Mouse (Mus musculus) lung, adult 2 months (tissue): ENCODE results near the gene Gm17535.
"Not testable (repeated sequence)": the region's sequence is repeated elsewhere in the genome, so short reads cannot be mapped to it uniquely, and the experiment has no call there.

Experiments used
- CTCF ChIP-seq: fragments of 200-500 bp; IDR thresholded peaks from 2 replicates; pipeline ENCODE4 v1.5.1; 2011; ENCODE audit warnings: mild to moderate bottlenecking, low read length, control low read depth; ENCODE audit not compliant: insufficient read depth
- POLR2A ChIP-seq: fragments of 200-500 bp; IDR thresholded peaks from 2 replicates; pipeline ENCODE4 v1.6.1; 2011; ENCODE audit warnings: low read depth, mild to moderate bottlenecking, control low read depth, low read length, borderline replicate concordance; ENCODE audit errors: extremely low read depth

DNA sequence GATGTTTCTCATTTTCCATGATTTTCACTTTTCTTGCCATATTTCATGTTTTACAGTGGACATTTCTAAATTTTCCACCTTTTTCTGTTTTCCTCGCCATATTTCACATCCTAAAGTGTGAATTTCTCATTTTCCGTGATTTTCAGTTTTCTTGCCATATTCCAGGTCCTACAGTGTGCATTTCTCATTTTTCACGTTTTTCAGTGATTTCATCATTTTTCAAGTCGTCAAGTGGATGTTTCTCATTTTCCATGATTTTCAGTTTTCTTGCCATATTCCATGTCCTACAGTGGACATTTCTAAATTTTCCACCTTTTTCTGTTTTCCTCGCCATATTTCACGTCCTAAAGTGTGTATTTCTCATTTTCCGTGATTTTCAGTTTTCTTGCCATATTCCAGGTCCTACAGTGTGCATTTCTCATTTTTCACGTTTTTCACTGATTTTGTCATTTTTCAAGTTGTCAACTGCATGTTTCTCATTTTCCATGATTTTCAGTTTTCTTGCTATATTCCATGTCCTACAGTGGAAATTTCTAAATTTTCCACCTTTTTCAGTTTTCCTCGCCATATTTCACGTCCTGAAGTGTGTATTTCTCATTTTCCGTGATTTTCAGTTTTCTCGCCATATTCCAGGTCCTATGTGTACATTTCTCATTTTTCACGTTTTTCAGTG, 11.0 kb upstream of the Gm17535 start, which contains the start of gene Gm10718:
- not testable (repeated sequence) for TF ChIP-seq CTCF, POLR2A
